Mouse (Mus musculus) lung, adult 2 months (tissue): ENCODE results near the gene Tmem52b. TPM values are rescaled to one million over a fixed set of nuclear protein-coding genes. Genes with fewer than 3 reads are reported as not detected.
A peak's percentile ranks its signal among the peaks of the same experiment; 100 is the strongest.

Experiments
- DNase-seq: peaks from one replicate; pipeline ENCODE4 v3.0.0; 2022
- H3K4me1 ChIP-seq: fragments of 200-500 bp; 2 replicates; pipeline ENCODE4 v1.6.1; 2011; ENCODE audit warnings: low read length; ENCODE audit not compliant: control insufficient read depth, insufficient read depth
- H3K4me3 ChIP-seq: fragments of 200-500 bp; replicated peaks from 2 replicates; pipeline ENCODE3; 2011; ENCODE audit warnings: low read depth, mild to moderate bottlenecking, control low read depth, low read length; ENCODE audit errors: extremely low read depth
- CTCF ChIP-seq: fragments of 200-500 bp; IDR thresholded peaks from 2 replicates; pipeline ENCODE4 v1.5.1; 2011; ENCODE audit warnings: mild to moderate bottlenecking, low read length, control low read depth; ENCODE audit not compliant: insufficient read depth
- POLR2A ChIP-seq: fragments of 200-500 bp; IDR thresholded peaks from 2 replicates; pipeline ENCODE4 v1.6.1; 2011; ENCODE audit warnings: low read depth, mild to moderate bottlenecking, control low read depth, low read length, borderline replicate concordance; ENCODE audit errors: extremely low read depth
- WGBS: fragments of 180-500 bp; shearing (Covaris S2); methylation state at CpG from one replicate; pipeline ENCODE4 v1.1.7; 2018; 5-methylcytosine and 5-hydroxymethylcytosine counted together
- polyA plus RNA-seq: library from polyadenylated mRNA; depleted of rRNA; stranded (reverse); fragments of >200 nt; gene quantifications from 2 replicates; pipeline ENCODE4 v1.2.3, GENCODE M21; 2012

Gene Tmem52b
- polyA plus RNA-seq, 1 experiment, result 0.26 TPM

GRCm38 (mm10) chr6:129529605-129530004 is 17.2 kb downstream of the Tmem52b start:
- Histone ChIP-seq H3K4me3 (no peak overlapping the region), H3K4me1 (peaks cover 3% of the 10 kb centered on the region)
- no peak for TF ChIP-seq POLR2A
- TF ChIP-seq CTCF, result no peak
- 83% methylated on average over 1 of the region's 1 CpGs for WGBS
- no peak for DNase-seq

DNA sequence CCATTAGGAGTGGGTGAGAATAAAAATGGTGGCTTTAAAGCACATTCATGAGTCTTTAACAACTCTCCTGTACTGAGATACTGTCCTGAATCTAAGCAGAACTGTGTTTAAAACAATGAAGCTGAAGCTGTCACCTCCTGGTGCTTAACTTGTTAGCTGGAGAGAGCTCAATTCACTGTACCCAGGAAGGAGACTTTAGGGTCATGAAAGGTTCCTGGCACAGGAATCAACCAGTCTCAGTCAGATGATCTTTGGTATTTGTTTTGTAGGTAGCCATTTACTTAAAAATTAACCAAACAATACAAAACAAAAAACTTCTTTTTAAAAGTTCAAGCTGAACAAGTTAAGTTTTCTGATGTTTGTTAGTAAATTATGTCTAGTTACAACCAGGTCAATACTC is 17.9 kb downstream of the Tmem52b start:
- no peak for DNase-seq
- TF ChIP-seq CTCF (no peak), POLR2A (no peak)
- H3K4me1 ChIP-seq, result peaks cover 5% of the 10 kb centered on the region
- no peak overlapping the region for H3K4me3 ChIP-seq

DNA sequence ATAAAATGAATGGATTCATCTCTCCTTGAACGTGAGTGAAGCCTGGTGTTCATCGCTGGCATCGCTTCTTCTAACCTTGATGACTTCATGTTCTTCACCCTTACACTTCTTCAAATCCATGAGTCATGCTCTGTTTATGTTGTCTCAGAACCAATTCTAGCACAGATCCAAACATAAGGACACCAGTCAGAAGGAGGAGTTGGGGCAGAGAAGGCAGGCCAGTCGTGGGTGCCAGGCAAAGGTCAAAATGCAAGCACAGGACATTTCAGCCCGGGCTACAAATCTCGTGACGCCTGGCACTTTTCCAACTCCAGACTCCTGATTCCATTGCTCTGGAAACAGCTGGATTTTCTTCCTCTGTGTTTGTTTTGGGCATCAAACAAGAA is 20.2 kb downstream of the Tmem52b start:
- WGBS, result 15% methylated on average over 7 of the region's 7 CpGs
- DNase-seq, result peak; percentile 61
- peaks cover 13% of the 10 kb centered on the region for H3K4me1 ChIP-seq
- peak overlapping the region; percentile 3 for H3K4me3 ChIP-seq
- no peak for TF ChIP-seq POLR2A
- TF ChIP-seq CTCF, result no peak

DNA sequence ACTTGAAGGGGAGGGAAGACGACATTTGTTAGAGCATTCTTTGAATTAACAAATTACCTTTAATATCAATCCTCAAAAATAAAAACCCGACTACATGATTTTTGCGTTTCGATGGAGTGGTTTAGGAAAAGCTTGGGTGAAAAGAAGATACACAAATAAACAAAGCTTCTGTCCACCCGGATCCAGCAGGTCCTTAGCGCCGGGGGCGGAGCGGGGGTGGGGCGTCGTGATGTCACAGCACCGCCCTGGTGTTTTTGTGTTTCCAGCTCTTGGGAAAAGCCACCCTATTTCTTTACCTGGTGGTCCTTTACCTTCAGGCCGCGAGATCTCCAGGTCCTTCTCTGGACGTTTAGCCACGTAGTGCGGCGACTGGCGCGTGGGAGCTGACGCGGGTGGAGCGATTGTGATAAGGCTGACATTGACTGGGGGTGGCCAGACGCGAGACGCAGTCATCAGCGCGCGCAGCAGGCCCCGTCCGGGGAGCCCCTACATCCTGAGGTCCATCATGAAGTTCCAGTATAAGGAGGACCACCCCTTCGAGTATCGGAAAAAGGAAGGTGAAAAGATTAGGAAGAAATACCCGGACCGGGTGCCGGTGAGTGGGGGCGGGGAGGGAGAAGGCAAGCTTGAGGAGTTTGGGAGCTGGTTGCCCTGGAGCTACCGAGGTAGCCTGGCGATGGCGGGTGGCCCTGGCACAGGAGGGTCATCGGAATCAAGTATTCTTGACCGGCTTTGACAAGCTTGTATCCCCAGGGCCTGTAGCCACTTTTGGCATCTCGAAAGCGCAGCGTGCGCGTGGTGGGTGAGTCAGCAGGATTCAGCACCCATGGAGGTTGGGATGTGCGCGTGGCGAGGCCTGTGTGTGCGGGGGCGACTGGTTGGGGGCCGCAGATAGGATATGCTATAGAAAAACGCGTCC is 20.8 kb downstream of the Tmem52b start, which contains the start of gene Gabarapl1:
Gene Gabarapl1, plus strand, starts transcription at position 219 of the 919 bp plus-strand sequence.
- Histone ChIP-seq H3K4me3 (peak within 1 kb of the TSS; percentile 99), H3K4me1 (peaks cover 13% of the 10 kb centered on the region)
- WGBS, result under 1% methylated on average over 55 of the region's 55 CpGs
- peak; percentile 85 for DNase-seq
- peak; percentile 71; the same call in 1 of the 2 replicates for TF ChIP-seq POLR2A
- TF ChIP-seq CTCF, result no peak

DNA sequence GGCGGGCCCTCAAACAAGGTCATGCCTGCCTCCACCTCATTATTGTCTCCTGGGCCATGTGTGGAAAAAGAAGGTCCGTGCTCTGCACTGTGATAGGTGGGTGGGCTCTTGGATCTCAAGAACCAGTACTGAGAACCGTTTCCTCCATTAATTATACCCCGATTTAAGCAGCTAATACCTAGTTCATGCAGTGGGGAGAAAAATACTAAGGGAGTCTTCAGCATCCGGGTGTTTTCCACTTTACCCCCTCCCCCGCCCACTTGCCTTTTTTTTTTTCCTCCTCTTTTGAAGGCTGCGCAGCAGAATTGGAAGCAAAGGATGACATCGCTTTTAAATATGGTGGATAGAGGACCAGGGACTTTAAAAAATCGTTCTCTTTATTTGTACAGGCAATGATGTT is 21.7 kb downstream of the Tmem52b start:
- WGBS, result 6% methylated on average over 9 of the region's 9 CpGs
- Histone ChIP-seq H3K4me3 (peak overlapping the region; percentile 99), H3K4me1 (peaks cover 13% of the 10 kb centered on the region)
- TF ChIP-seq POLR2A (no peak), CTCF (no peak)
- no peak for DNase-seq

DNA sequence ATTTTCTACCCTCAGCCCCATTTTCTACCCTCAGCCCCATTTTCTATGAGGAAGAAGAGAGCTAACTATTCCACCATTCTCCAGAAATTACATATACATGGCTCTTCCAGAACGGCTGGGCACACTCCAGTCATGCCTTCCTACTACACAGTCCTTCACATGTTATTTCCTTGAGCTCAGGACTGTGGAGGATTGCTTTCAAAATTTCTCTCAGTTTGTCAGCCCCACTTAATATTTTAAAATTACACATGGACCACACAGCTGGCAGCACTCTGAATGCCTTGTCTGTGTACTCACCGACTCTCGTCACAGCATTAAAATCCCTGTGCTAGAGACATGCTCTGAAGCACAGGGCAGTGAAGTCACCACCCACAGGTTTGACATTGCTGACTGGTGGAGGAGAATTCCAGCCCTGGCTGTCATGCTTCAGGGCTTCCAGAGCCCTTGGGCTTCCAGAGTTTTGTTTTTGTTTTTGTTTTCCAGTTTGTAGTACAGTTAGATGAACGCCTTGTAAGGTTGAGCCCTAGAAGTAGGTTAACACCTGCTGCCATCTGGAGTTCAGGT is 22.4 kb downstream of the Tmem52b start:
- WGBS, result 32% methylated on average over 4 of the region's 4 CpGs
- no peak for DNase-seq
- Histone ChIP-seq H3K4me1 (peaks cover 13% of the 10 kb centered on the region), H3K4me3 (peak overlapping the region; percentile 9)
- TF ChIP-seq CTCF (no peak), POLR2A (no peak)

DNA sequence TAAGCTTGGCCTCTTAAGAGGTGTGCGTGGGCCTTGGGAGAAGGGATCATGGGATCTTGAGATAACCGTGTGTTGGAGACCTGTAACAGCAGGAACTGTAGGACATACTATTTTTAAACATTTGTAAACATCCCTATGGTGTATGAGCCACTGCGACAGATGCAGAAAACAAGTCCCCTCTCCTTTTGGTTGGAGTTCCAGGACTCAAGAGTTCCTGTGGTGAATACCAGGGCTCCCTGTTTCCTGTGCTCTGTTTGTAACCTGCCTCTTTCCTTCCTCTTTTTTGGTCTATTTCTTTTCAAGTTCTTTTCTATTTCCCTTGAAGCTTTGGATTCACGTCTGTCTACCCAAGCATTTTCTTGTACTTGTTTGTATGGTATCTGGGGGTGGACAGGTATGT is 23.4 kb downstream of the Tmem52b start:
- WGBS, result 22% methylated on average over 4 of the region's 4 CpGs
- no peak overlapping the region for H3K4me3 ChIP-seq
- peaks cover 13% of the 10 kb centered on the region for H3K4me1 ChIP-seq
- no peak for DNase-seq
- TF ChIP-seq CTCF (no peak), POLR2A (no peak)

GRCm38 (mm10) chr6:129538555-129538954 is 26.2 kb downstream of the Tmem52b start:
- peaks cover 9% of the 10 kb centered on the region for H3K4me1 ChIP-seq
- no peak for DNase-seq
- TF ChIP-seq POLR2A (no peak), CTCF (no peak)
- no peak overlapping the region for H3K4me3 ChIP-seq
- 76% methylated on average over 6 of the region's 6 CpGs for WGBS

DNA sequence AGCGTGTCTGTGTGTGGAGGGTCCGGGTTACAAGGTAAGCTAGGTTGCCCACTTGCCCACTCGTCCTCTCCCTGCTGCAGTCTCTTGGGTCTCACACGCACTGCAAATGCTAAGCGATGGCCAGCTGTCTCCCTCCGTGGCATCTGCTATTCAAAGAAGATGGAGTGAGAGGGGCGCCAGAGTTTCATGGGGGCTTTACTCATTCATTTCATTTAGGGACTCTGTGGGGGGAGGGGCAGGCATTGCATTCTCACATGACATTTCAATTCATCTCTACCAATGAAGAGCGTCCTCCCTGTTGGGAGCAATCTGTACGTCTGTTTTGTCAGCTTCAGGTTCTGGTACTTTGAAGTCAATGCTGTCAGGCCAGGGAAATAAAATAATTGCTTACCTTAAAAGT is 29.6 kb downstream of the Tmem52b start:
- no peak for DNase-seq
- Histone ChIP-seq H3K4me1 (no peaks in the 10 kb centered on the region; the same call in none of the 2 replicates), H3K4me3 (no peak overlapping the region)
- TF ChIP-seq CTCF (no peak), POLR2A (no peak)
- 84% methylated on average over 9 of the region's 9 CpGs for WGBS
